Mouse (Mus musculus): ENCODE data around the gene Rarres2.

The Rarres2 gene

GRCm38 (mm10) chr6:48572572-48573061 is at the start of gene Rarres2:
TSS of gene Rarres2 (minus strand) at chr6:48572789.
- no peak for DNase-seq (ENCODE audit: low read depth, low spot score)

- DNase-seq (ENCODE audit: low read depth, low spot score): no peak
These were observed 47.4 kb upstream of the Rarres2 start for GRCm38 (mm10) chr6:48620031-48620430.

GRCm38 (mm10) chr6:48614756-48615155 is 42.2 kb upstream of the Rarres2 start:
- no peak for DNase-seq (ENCODE audit: low read depth, low spot score)

- no peak for DNase-seq (ENCODE audit: low read depth, low spot score)
These were observed 40.9 kb upstream of the Rarres2 start for GRCm38 (mm10) chr6:48613464-48613863.

GRCm38 (mm10) chr6:48610657-48611056 is 38.1 kb upstream of the Rarres2 start:
- DNase-seq (ENCODE audit: low read depth, low spot score): no peak

GRCm38 (mm10) chr6:48609512-48609911 is 36.9 kb upstream of the Rarres2 start:
- DNase-seq (ENCODE audit: low read depth, low spot score): no peak

GRCm38 (mm10) chr6:48608124-48608523 is 35.5 kb upstream of the Rarres2 start:
- no peak for DNase-seq (ENCODE audit: low read depth, low spot score)

GRCm38 (mm10) chr6:48602080-48602741 is 29.6 kb upstream of the Rarres2 start:
- peak; percentile 45 for DNase-seq (ENCODE audit: low read depth, low spot score)

- DNase-seq (ENCODE audit: low read depth, low spot score): peak; percentile 93
These were observed 28.9 kb upstream of the Rarres2 start, which contains the start of gene Zfp775 for GRCm38 (mm10) chr6:48601271-48602079. TSS of gene Zfp775 (plus strand) at chr6:48602063.

- DNase-seq (ENCODE audit: low read depth, low spot score): no peak
These were observed 28.0 kb upstream of the Rarres2 start for GRCm38 (mm10) chr6:48600594-48600993.

GRCm38 (mm10) chr6:48597233-48597625 is 24.6 kb upstream of the Rarres2 start:
- DNase-seq (ENCODE audit: low read depth, low spot score): no peak

GRCm38 (mm10) chr6:48596545-48597232 is 24.1 kb upstream of the Rarres2 start:
- DNase-seq (ENCODE audit: low read depth, low spot score): no peak

- no peak for DNase-seq (ENCODE audit: low read depth, low spot score)
These were observed 22.7 kb upstream of the Rarres2 start for GRCm38 (mm10) chr6:48595278-48595677.

GRCm38 (mm10) chr6:48594043-48594738 is 21.6 kb upstream of the Rarres2 start:
- peak; percentile 68 for DNase-seq (ENCODE audit: low read depth, low spot score)

- DNase-seq (ENCODE audit: low read depth, low spot score): peak; percentile 69
These were observed 20.8 kb upstream of the Rarres2 start, which contains the start of the genes Repin1 and Gm44965 for GRCm38 (mm10) chr6:48593158-48594042. TSS of gene Repin1 (plus strand) at chr6:48593883. TSS of gene Gm44965 (plus strand) at chr6:48593941.

GRCm38 (mm10) chr6:48591871-48592270 is 19.3 kb upstream of the Rarres2 start:
- no peak for DNase-seq (ENCODE audit: low read depth, low spot score)

- DNase-seq (ENCODE audit: low read depth, low spot score): no peak
These were observed 18.7 kb upstream of the Rarres2 start for GRCm38 (mm10) chr6:48591221-48591845.

- DNase-seq (ENCODE audit: low read depth, low spot score): no peak
These were observed 16.7 kb upstream of the Rarres2 start, which contains the start of gene Gm45021 for GRCm38 (mm10) chr6:48589194-48589750. TSS of gene Gm45021 (plus strand) at chr6:48589610.

GRCm38 (mm10) chr6:48582037-48582436 is 9.4 kb upstream of the Rarres2 start:
- peak; percentile 83 for DNase-seq (ENCODE audit: low read depth, low spot score)
